Mouse (Mus musculus) heart, postnatal 4 days (tissue): Measurements from ENCODE around the gene Gm14137. TPM values are rescaled to one million over a fixed set of nuclear protein-coding genes. Genes with fewer than 3 reads are reported as not detected.

Experiments
- DNase-seq: peaks from one replicate; pipeline ENCODE4 v3.0.0; 2021
- total RNA-seq, 2 experiments: library from RNA; stranded (reverse); gene quantifications; 2 replicates each; pipeline ENCODE4 v1.2.3; 2021

Gene Gm14137
- total RNA-seq, 2 experiments from 2014 or later, result not detected

GRCm38 (mm10) chr2:119172862-119173576, 1.3 kb upstream of the Gm14137 start:
- DNase-seq, result peak; percentile 89

GRCm38 (mm10) chr2:119174866-119175265, 557 bp downstream of the Gm14137 start:
- DNase-seq, result no peak

GRCm38 (mm10) chr2:119175614-119176013, 1.3 kb downstream of the Gm14137 start:
- DNase-seq, result no peak

- no peak for DNase-seq
Measured at GRCm38 (mm10) chr2:119176761-119177160, 2.5 kb downstream of the Gm14137 start.

- no peak for DNase-seq
Measured at GRCm38 (mm10) chr2:119177384-119177939, 3.2 kb downstream of the Gm14137 start.

- DNase-seq, result no peak
Measured at GRCm38 (mm10) chr2:119182914-119183313, 8.6 kb downstream of the Gm14137 start.

- peak; percentile 93 for DNase-seq
Measured at GRCm38 (mm10) chr2:119189029-119189710, 14.9 kb downstream of the Gm14137 start.

GRCm38 (mm10) chr2:119190969-119191368, 16.7 kb downstream of the Gm14137 start:
- DNase-seq, result no peak

- DNase-seq, result peak; percentile 42
Measured at GRCm38 (mm10) chr2:119194140-119194539, 19.8 kb downstream of the Gm14137 start.

GRCm38 (mm10) chr2:119196316-119197108, 22.2 kb downstream of the Gm14137 start:
- DNase-seq, result no peak

GRCm38 (mm10) chr2:119197493-119197892, 23.2 kb downstream of the Gm14137 start:
- DNase-seq, result no peak

GRCm38 (mm10) chr2:119198049-119198448, 23.7 kb downstream of the Gm14137 start:
- DNase-seq, result no peak

GRCm38 (mm10) chr2:119198934-119199333, 24.6 kb downstream of the Gm14137 start:
- DNase-seq, result no peak

- DNase-seq, result peak; percentile 66
Measured at GRCm38 (mm10) chr2:119202914-119203453, 28.7 kb downstream of the Gm14137 start.

- DNase-seq, result no peak
Measured at GRCm38 (mm10) chr2:119203871-119204460, 29.7 kb downstream of the Gm14137 start.

GRCm38 (mm10) chr2:119207961-119208343, 33.6 kb downstream of the Gm14137 start:
- DNase-seq, result no peak

GRCm38 (mm10) chr2:119208344-119209175, 34.3 kb downstream of the Gm14137 start, which contains the start of the genes Zfyve19 and Dnajc17:
TSS of gene Zfyve19 (plus strand) at chr2:119208617.
TSS of gene Dnajc17 (minus strand) at chr2:119208795.
- peak; percentile 96 for DNase-seq

- no peak for DNase-seq
Measured at GRCm38 (mm10) chr2:119209176-119209507, 34.8 kb downstream of the Gm14137 start.
